Mouse (Mus musculus): ENCODE results near the gene Arid3c.

Arid3c gene

GRCm38 (mm10) chr4:41745021-41745420 is 14.1 kb upstream of the Arid3c start:
- no peak for DNase-seq (ENCODE audit: low read depth, low spot score)

GRCm38 (mm10) chr4:41744131-41744530 is 13.2 kb upstream of the Arid3c start:
- DNase-seq (ENCODE audit: low read depth, low spot score): no peak

GRCm38 (mm10) chr4:41741158-41741560 is 10.2 kb upstream of the Arid3c start:
- peak; percentile 91 for DNase-seq (ENCODE audit: low read depth, low spot score)

GRCm38 (mm10) chr4:41740380-41741157 is 9.6 kb upstream of the Arid3c start:
- no peak for DNase-seq (ENCODE audit: low read depth, low spot score)

GRCm38 (mm10) chr4:41739260-41739659 is 8.3 kb upstream of the Arid3c start:
- DNase-seq (ENCODE audit: low read depth, low spot score): no peak

GRCm38 (mm10) chr4:41738256-41738603 is 7.3 kb upstream of the Arid3c start:
- DNase-seq (ENCODE audit: low read depth, low spot score): no peak

GRCm38 (mm10) chr4:41737602-41738255 is 6.8 kb upstream of the Arid3c start:
- DNase-seq (ENCODE audit: low read depth, low spot score): no peak

- no peak for DNase-seq (ENCODE audit: low read depth, low spot score)
These were observed 3.9 kb downstream of the Arid3c start for GRCm38 (mm10) chr4:41726826-41727621.

- peak; percentile 89 for DNase-seq (ENCODE audit: low read depth, low spot score)
These were observed 8.0 kb downstream of the Arid3c start, which contains the start of gene Dctn3 for GRCm38 (mm10) chr4:41722918-41723351. Gene Dctn3, minus strand, starts transcription at chr4:41723170.

- no peak for DNase-seq (ENCODE audit: low read depth, low spot score)
These were observed 14.1 kb downstream of the Arid3c start for GRCm38 (mm10) chr4:41716834-41717233.

GRCm38 (mm10) chr4:41715596-41715995 is 15.3 kb downstream of the Arid3c start:
- DNase-seq (ENCODE audit: low read depth, low spot score): no peak

GRCm38 (mm10) chr4:41715082-41715481 is 15.9 kb downstream of the Arid3c start:
- no peak for DNase-seq (ENCODE audit: low read depth, low spot score)

GRCm38 (mm10) chr4:41714276-41714675 is 16.7 kb downstream of the Arid3c start:
- no peak for DNase-seq (ENCODE audit: low read depth, low spot score)

- DNase-seq (ENCODE audit: low read depth, low spot score): peak; percentile 75
These were observed 17.5 kb downstream of the Arid3c start, which contains the start of gene Rpp25l for GRCm38 (mm10) chr4:41713197-41714067. Gene Rpp25l, minus strand, starts transcription at chr4:41713534.

GRCm38 (mm10) chr4:41712421-41713196 is 18.3 kb downstream of the Arid3c start:
- DNase-seq (ENCODE audit: low read depth, low spot score): no peak

- DNase-seq (ENCODE audit: low read depth, low spot score): no peak
These were observed 19.1 kb downstream of the Arid3c start for GRCm38 (mm10) chr4:41711705-41712375.

GRCm38 (mm10) chr4:41710229-41710628 is 20.7 kb downstream of the Arid3c start:
- DNase-seq (ENCODE audit: low read depth, low spot score): no peak

- no peak for DNase-seq (ENCODE audit: low read depth, low spot score)
These were observed 22.7 kb downstream of the Arid3c start for GRCm38 (mm10) chr4:41708192-41708745.

- no peak for DNase-seq (ENCODE audit: low read depth, low spot score)
These were observed 23.9 kb downstream of the Arid3c start for GRCm38 (mm10) chr4:41707011-41707535.
